Mouse (Mus musculus) hindbrain, embryonic 10.5 days (tissue): Measurements from ENCODE around the gene Ttll13. TPM values are rescaled to one million over a fixed set of nuclear protein-coding genes. Genes with fewer than 3 reads are reported as not detected.

Experiments
- DNase-seq: peaks from one replicate; pipeline ENCODE4 v3.0.0-alpha.2; 2017; ENCODE audit warnings: low spot score
- H3K27ac ChIP-seq: fragments of 300-500 bp; sonication (generic); 2 replicates; pipeline ENCODE4 v1.5.1; 2016; ENCODE audit warnings: mild to moderate bottlenecking, moderate library complexity
- H3K27me3 ChIP-seq: fragments of 300-500 bp; sonication (generic); 2 replicates; pipeline ENCODE4 v1.6.1; 2016; ENCODE audit warnings: mild to moderate bottlenecking; ENCODE audit not compliant: poor library complexity, insufficient read depth, severe bottlenecking
- H3K36me3 ChIP-seq: fragments of 300-500 bp; sonication (generic); 2 replicates; pipeline ENCODE4 v1.6.1; 2016; ENCODE audit warnings: mild to moderate bottlenecking, moderate library complexity
- H3K4me1 ChIP-seq: fragments of 300-500 bp; sonication (generic); replicated peaks from 2 replicates; pipeline ENCODE4 v1.6.1; 2016; ENCODE audit warnings: mild to moderate bottlenecking
- H3K4me3 ChIP-seq: fragments of 300-500 bp; sonication (generic); 2 replicates; pipeline ENCODE4 v1.5.1; 2016; ENCODE audit warnings: mild to moderate bottlenecking, moderate library complexity
- H3K9me3 ChIP-seq: fragments of 300-500 bp; sonication (generic); 2 replicates; pipeline ENCODE4 v1.6.1; 2016; ENCODE audit warnings: mild to moderate bottlenecking, moderate library complexity
- whole genome bisulfite sequencing: fragments of 180-500 bp; shearing (Covaris S2); methylation state at CpG from one replicate; pipeline ENCODE4 v1.1.7; 2016; 5-methylcytosine and 5-hydroxymethylcytosine counted together
- polyA plus RNA-seq: library from polyadenylated mRNA; unstranded; fragments of >200 nt; fragmentation: Nextera tagmentation; extraction: Ambion mirVana; gene quantifications from 2 replicates; pipeline ENCODE4 v1.2.1, GENCODE M21; 2016

The Ttll13 gene
- polyA plus RNA-seq, 1 experiment from 2014 or later = 0.98 TPM

- no peak overlapping the region for H3K27ac ChIP-seq
- DNase-seq = no peak
- H3K9me3 ChIP-seq = no peaks in the 10 kb centered on the region
- H3K4me3 ChIP-seq = no peak overlapping the region
- no peaks in the 10 kb centered on the region for H3K27me3 ChIP-seq
- H3K36me3 ChIP-seq = peaks cover 100% of the 10 kb centered on the region
- no peaks in the 10 kb centered on the region for H3K4me1 ChIP-seq
- 86% methylated on average over 3 of the region's 3 CpGs for WGBS
Observed at GRCm38 (mm10) chr7:80307766-80308165, 61.6 kb downstream of the Ttll13 start.

Other genes starting within 250 kb of the Ttll13 start
- 37.5 and 39.3 TPM in 2 replicates for gene Zfp710, start 221.6 kb upstream of the Ttll13 start, polyA plus RNA-seq
- gene Idh2, start 131.0 kb upstream of the Ttll13 start, polyA plus RNA-seq = 429 and 446 TPM in 2 replicates
- 14.0 and 17.5 TPM in 2 replicates for gene Sema4b, start 59.5 kb upstream of the Ttll13 start, polyA plus RNA-seq
- 74.8 and 79.6 TPM in 2 replicates for gene Cib1, start 13.6 kb upstream of the Ttll13 start, polyA plus RNA-seq
- gene Gdpgp1, start 13.5 kb upstream of the Ttll13 start, polyA plus RNA-seq = 6.2 and 6.5 TPM in 2 replicates
- gene Ngrn, start 14.8 kb downstream of the Ttll13 start, polyA plus RNA-seq = 40.4 and 47.4 TPM in 2 replicates
- gene Vps33b, start 23.3 kb downstream of the Ttll13 start, polyA plus RNA-seq = 16.6 and 19.6 TPM in 2 replicates
- gene Prc1, start 48.1 kb downstream of the Ttll13 start, polyA plus RNA-seq = 175 and 232 TPM in 2 replicates
- gene Rccd1, start 78.1 kb downstream of the Ttll13 start, polyA plus RNA-seq = 12.2 and 12.9 TPM in 2 replicates
- 46.2 and 54.6 TPM in 2 replicates for gene Unc45a, start 94.6 kb downstream of the Ttll13 start, polyA plus RNA-seq
- 19.6 and 26.3 TPM in 2 replicates for gene Hddc3, start 96.7 kb downstream of the Ttll13 start, polyA plus RNA-seq
- gene Man2a2, start 125.0 kb downstream of the Ttll13 start, polyA plus RNA-seq = 17.7 TPM in 2 replicates
- 10.4 and 11.6 TPM in 2 replicates for gene Fes, start 141.6 kb downstream of the Ttll13 start, polyA plus RNA-seq
- 4.6 and 5.2 TPM in 2 replicates for gene Furin, start 159.1 kb downstream of the Ttll13 start, polyA plus RNA-seq